Mouse (Mus musculus) erythroblast, embryonic 14.5 days (primary cell): ENCODE results near the gene Fjx1.

Experiments used
- GATA1 ChIP-seq: IDR thresholded peaks from 2 replicates; pipeline ENCODE4 v1.6.1; 2012; ENCODE audit warnings: low read length, inconsistent platforms, mixed read lengths
- TAL1 ChIP-seq: IDR thresholded peaks from 3 replicates; pipeline ENCODE4 v1.6.1; 2012; ENCODE audit warnings: low read length, inconsistent platforms, mixed read lengths

GRCm38 (mm10) chr2:102450248-102450760, 2.0 kb downstream of the Fjx1 start:
- TF ChIP-seq GATA1 = no peak
- TF ChIP-seq TAL1 = no peak
